Mouse (Mus musculus) olfactory bulb, adult 2 months (tissue): ENCODE measurements around the gene Skil.

Experiments used
- CTCF ChIP-seq: fragments of 200-500 bp; IDR thresholded peaks from 2 replicates; pipeline ENCODE4 v1.5.1; 2012; ENCODE audit warnings: low read depth, mild to moderate bottlenecking, low read length, moderate library complexity; ENCODE audit not compliant: insufficient read depth
- POLR2A ChIP-seq: fragments of 200-500 bp; IDR thresholded peaks from 2 replicates; pipeline ENCODE4 v1.6.1; 2012; ENCODE audit warnings: mild to moderate bottlenecking, low read depth, low read length, moderate library complexity; ENCODE audit not compliant: insufficient read depth

DNA sequence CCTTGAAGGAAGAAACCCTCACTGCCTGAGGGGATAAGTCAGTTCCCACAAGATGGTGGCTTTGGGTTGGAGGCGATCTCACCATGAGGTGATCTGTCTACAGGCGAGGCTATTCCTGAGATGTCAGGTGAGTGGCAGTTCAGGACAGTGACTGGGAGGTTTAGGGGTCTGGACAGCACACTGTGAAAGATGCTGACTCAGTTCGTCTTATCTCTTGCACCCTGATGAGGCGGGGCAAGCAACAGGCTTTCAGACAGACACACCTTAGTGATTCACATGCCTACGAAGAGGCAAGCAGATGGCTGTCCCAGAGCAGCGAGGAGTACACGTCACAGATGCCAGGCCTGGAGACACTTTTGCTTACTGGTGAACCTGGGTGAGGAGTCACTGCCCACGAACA, 39.4 kb downstream of the Skil start:
- TF ChIP-seq CTCF (no peak), POLR2A (no peak)
